Mouse (Mus musculus): ENCODE results near the gene Chrm3.

GRCm38 (mm10) chr13:10062681-10063080 lies 298.0 kb downstream of the Chrm3 start:
- no peak for TF ChIP-seq CTCF (IDR thresholded peaks at IDR 0.05; ENCODE audit: low read depth, low read length)
- TF ChIP-seq EP300 (IDR thresholded peaks at IDR 0.05; ENCODE audit: insufficient read depth, low read depth, low read length): no peak
